Mouse (Mus musculus): ENCODE data around the gene Abcb7. TPM values are rescaled to one million over a fixed set of nuclear protein-coding genes. Genes with fewer than 3 reads are reported as not detected.

The Abcb7 gene
- polyA plus RNA-seq (2012; rRNA removed) = 6.0 and 6.8 TPM in 2 replicates

GRCm38 (mm10) chrX:104413183-104413983 is at the start of gene Abcb7:
Gene Abcb7 (minus strand): TSS chrX:104413856.

Other genes with a start within 250 kb of the Abcb7 start
- gene Nexmif, start 212.7 kb downstream of the Abcb7 start, polyA plus RNA-seq (2012; rRNA removed) = 0.10 and 0.21 TPM in 2 replicates
- 4.9 and 5.3 TPM in 2 replicates for gene Uprt, start 69.0 kb upstream of the Abcb7 start, polyA plus RNA-seq (2012; rRNA removed)